Mouse (Mus musculus): Measurements from ENCODE around the gene Rab34. TPM values are rescaled to one million over a fixed set of nuclear protein-coding genes. Genes with fewer than 3 reads are reported as not detected.

The Rab34 gene
- total and polyA plus RNA-seq, 3 experiments = 0.17 to 1.4 (median 0.50) TPM

DNA sequence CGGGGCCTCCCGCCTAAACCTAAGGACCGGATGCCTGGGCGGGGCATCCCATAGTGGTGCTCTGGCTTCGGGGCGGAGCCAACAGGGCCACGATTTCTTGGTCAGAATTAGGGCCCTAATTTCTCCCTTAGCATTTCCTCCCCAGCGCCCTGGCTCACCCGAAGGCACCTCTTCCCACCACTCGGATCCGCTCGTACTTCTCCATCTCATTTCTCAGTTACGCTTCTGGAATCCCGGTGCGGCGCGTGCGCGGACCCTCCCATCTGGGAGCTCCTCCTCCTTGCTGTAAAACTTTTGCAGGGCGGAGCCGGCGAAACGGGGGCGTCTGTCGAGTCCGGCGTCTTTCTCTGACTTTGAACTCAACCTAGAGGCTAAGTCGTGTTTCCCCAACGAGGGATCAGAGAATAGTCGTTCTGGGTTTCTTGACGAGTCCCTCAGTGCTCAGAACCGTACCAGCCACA is 11.8 kb upstream of the Rab34 start, which contains the start of the genes Nek8 and Tlcd1:
Gene Nek8, minus strand, starts transcription at position 274 of the 461 bp plus-strand sequence.
Gene Tlcd1, plus strand, starts transcription at position 310 of the 461 bp plus-strand sequence.
- dilution Hi-C loops (cut with MboI; ENCODE audit: extremely low pct_ligation_motif_present, extremely low pct_unique_long_range_greater_than_20kb, low sequenced_read_pairs) = no loop called here
- peaks cover 13 to 69% of the 10 kb centered on the region in 2 experiments for H3K4me1 ChIP-seq (ENCODE audit: control insufficient read depth in 1 of 2, insufficient read depth in 2 of 2)

GRCm38 (mm10) chr11:78176905-78177331 is 11.3 kb upstream of the Rab34 start:
- Histone ChIP-seq H3K27ac (ENCODE audit: insufficient read depth, low read depth) (peak overlapping the region; percentile 94), H3K4me1 (ENCODE audit: control insufficient read depth in 1 of 2, insufficient read depth in 2 of 2) (peaks cover 13 to 70% of the 10 kb centered on the region in 2 experiments), H3K79me2 (replicated peaks; ENCODE audit: control insufficient read depth, extremely low read depth, insufficient read depth, poor library complexity, severe bottlenecking) (peaks cover 24% of the 10 kb centered on the region), H3K36me3 (replicated peaks in 1 of 2; ENCODE audit: control insufficient read depth in 1 of 2, insufficient read depth in 1 of 2, low read length in 1 of 2) (peaks cover 26 to 43% of the 10 kb centered on the region in 2 experiments), H3K4me3 (replicated peaks in 1 of 3; ENCODE audit: low read depth in 2 of 3, low read length in 2 of 3, poor library complexity in 1 of 3) (peak overlapping the region; percentile 65 to 72 (median 66)), H3K4me2 (ENCODE audit: insufficient read depth, low read depth, poor library complexity, severe bottlenecking) (peak overlapping the region; percentile 59), H3K27me3 (replicated peaks) (no peaks in the 10 kb centered on the region), H3K9ac (ENCODE audit: insufficient read depth, low read depth) (peak overlapping the region; percentile 74), H3K9me3 (replicated peaks; ENCODE audit: low read length) (no peaks in the 10 kb centered on the region)
- dilution Hi-C loops (cut with MboI; ENCODE audit: extremely low pct_ligation_motif_present, extremely low pct_unique_long_range_greater_than_20kb, low sequenced_read_pairs) (no loop called here), in situ Hi-C loops (cut with MboI; ENCODE audit: low pct_ligation_motif_present, low pct_unique_long_range_greater_than_20kb, low sequenced_read_pairs) (loop anchor here (5.0 to 10.0 kb wide), 3 partner anchors 120 to 350 kb away; no protein-coding TSS in a partner anchor)
- DNase-seq (ENCODE audit: extremely low read depth) = peak; percentile 92
- TF ChIP-seq ZNF384 (IDR thresholded peaks at IDR 0.05; ENCODE audit: low read depth, low read length) (0 out of 2 replicates have a peak, but pooled peaks have one; percentile 30), BHLHE40 (IDR thresholded peaks at IDR 0.05; ENCODE audit: low read depth, low read length) (peak; percentile 71), CHD2 (IDR thresholded peaks at IDR 0.05; ENCODE audit: low read length) (peak; percentile 59; the same call in 1 of the 2 replicates), RCOR1 (conservative IDR thresholded peaks at IDR 0.05; ENCODE audit: low read depth, low read length) (peak; percentile 80), JUN (IDR thresholded peaks at IDR 0.05; ENCODE audit: insufficient read depth, low read depth, low read length) (peak; percentile 90), HCFC1 (IDR thresholded peaks at IDR 0.05; ENCODE audit: low read depth, low read length) (peak; percentile 34; the same call in 1 of the 2 replicates), MEF2A (IDR thresholded peaks at IDR 0.05; ENCODE audit: borderline replicate concordance, low read depth, low read length) (peak; percentile 92), ZC3H11A (IDR thresholded peaks at IDR 0.05; ENCODE audit: low read depth, low read length) (no peak), MAFK (IDR thresholded peaks at IDR 0.05; ENCODE audit: insufficient replicate concordance, low read length) (peak; percentile 59; the same call in 1 of the 2 replicates), NELFE (IDR thresholded peaks at IDR 0.05; ENCODE audit: low read depth, low read length) (peak; percentile 12; the same call in 1 of the 2 replicates), USF2 (conservative IDR thresholded peaks at IDR 0.05; ENCODE audit: low read depth, low read length) (no peak), MAZ (IDR thresholded peaks at IDR 0.05; ENCODE audit: low read depth, low read length) (no peak), SIN3A (IDR thresholded peaks at IDR 0.05; ENCODE audit: low read length) (peak; percentile 81; the same call in 1 of the 2 replicates), SMC3 (IDR thresholded peaks at IDR 0.05; ENCODE audit: low read depth, low read length) (no peak), GABPA (IDR thresholded peaks at IDR 0.05; ENCODE audit: insufficient replicate concordance, low read depth, low read length) (no peak)

More for the DNA sequence above, 11.8 kb upstream of the Rab34 start, which contains the start of the genes Nek8 and Tlcd1:
- no peaks in the 10 kb centered on the region for H3K9me3 ChIP-seq (replicated peaks; ENCODE audit: low read length)
- H3K27me3 ChIP-seq (replicated peaks) = no peaks in the 10 kb centered on the region
- peaks cover 19% of the 10 kb centered on the region for H3K79me2 ChIP-seq (replicated peaks; ENCODE audit: control insufficient read depth, extremely low read depth, insufficient read depth, poor library complexity, severe bottlenecking)
- in situ Hi-C loops (cut with MboI; ENCODE audit: low pct_ligation_motif_present, low pct_unique_long_range_greater_than_20kb, low sequenced_read_pairs) = loop anchor here (5.0 to 10.0 kb wide), 3 partner anchors 119 to 349 kb away; no protein-coding TSS in a partner anchor
- peak within 1 kb of the TSS; percentile 73 for H3K4me2 ChIP-seq (ENCODE audit: insufficient read depth, low read depth, poor library complexity, severe bottlenecking)
- TF ChIP-seq KAT2A (IDR thresholded peaks at IDR 0.05; ENCODE audit: insufficient replicate concordance, low read length) (no peak), JUN (IDR thresholded peaks at IDR 0.05; ENCODE audit: insufficient read depth, low read depth, low read length) (no peak), UBTF (IDR thresholded peaks at IDR 0.05; ENCODE audit: low read depth, low read length) (no peak), MXI1 (IDR thresholded peaks at IDR 0.05; ENCODE audit: low read depth, low read length) (no peak), PAX5 (IDR thresholded peaks at IDR 0.05; ENCODE audit: low read length) (no peak), NRF1 (IDR thresholded peaks at IDR 0.05; ENCODE audit: low read depth, low read length) (peak; percentile 89), ETS1 (conservative IDR thresholded peaks at IDR 0.05; ENCODE audit: low read depth, low read length) (no peak), BHLHE40 (IDR thresholded peaks at IDR 0.05; ENCODE audit: low read depth, low read length) (peak; percentile 20; the same call in 1 of the 2 replicates), TBP (conservative IDR thresholded peaks at IDR 0.05; ENCODE audit: low read depth, low read length) (peak; percentile 33; the same call in 1 of the 2 replicates), MYC (IDR thresholded peaks at IDR 0.05; ENCODE audit: low read depth, low read length) (no peak), EP300 (IDR thresholded peaks at IDR 0.05; ENCODE audit: low read length) (no peak), IRF4 (IDR thresholded peaks at IDR 0.05; ENCODE audit: low read depth, low read length) (no peak), SIN3A (IDR thresholded peaks at IDR 0.05; ENCODE audit: low read length) (no peak), HCFC1 (IDR thresholded peaks at IDR 0.05; ENCODE audit: low read depth, low read length) (no peak), NELFE (IDR thresholded peaks at IDR 0.05; ENCODE audit: low read depth, low read length) (peak; percentile 92), MAZ (IDR thresholded peaks at IDR 0.05; ENCODE audit: low read depth, low read length) (peak; percentile 34; the same call in 1 of the 2 replicates), E2F4 (IDR thresholded peaks at IDR 0.05; ENCODE audit: insufficient replicate concordance, low read depth, low read length) (no peak), CHD2 (IDR thresholded peaks at IDR 0.05; ENCODE audit: low read length) (no peak), CTCF (conservative IDR thresholded peaks at IDR 0.05 in 1 of 2, IDR thresholded peaks at IDR 0.05 in 1 of 2; ENCODE audit: low read depth in 2 of 2, low read length in 2 of 2) (no peak), CHD1 (IDR thresholded peaks at IDR 0.05; ENCODE audit: low read depth, low read length) (no peak), ZNF384 (IDR thresholded peaks at IDR 0.05; ENCODE audit: low read depth, low read length) (no peak), USF2 (conservative IDR thresholded peaks at IDR 0.05; ENCODE audit: low read depth, low read length) (no peak), POLR2AphosphoS2 (IDR thresholded peaks at IDR 0.05; ENCODE audit: low read depth, low read length) (peak; percentile 44; the same call in 1 of the 2 replicates), ZC3H11A (IDR thresholded peaks at IDR 0.05; ENCODE audit: low read depth, low read length) (no peak), GABPA (IDR thresholded peaks at IDR 0.05; ENCODE audit: insufficient replicate concordance, low read depth, low read length) (no peak), TCF12 (IDR thresholded peaks at IDR 0.05; ENCODE audit: low read depth, low read length) (peak; percentile 47; the same call in 1 of the 2 replicates), SMC3 (IDR thresholded peaks at IDR 0.05; ENCODE audit: low read depth, low read length) (no peak; the same call in 1 of the 2 replicates), MAX (IDR thresholded peaks at IDR 0.05; ENCODE audit: low read length) (peak; percentile 8; the same call in 1 of the 2 replicates), JUND (conservative IDR thresholded peaks at IDR 0.05; ENCODE audit: low read depth, low read length) (no peak), ZKSCAN1 (IDR thresholded peaks at IDR 0.05; ENCODE audit: borderline replicate concordance, low read depth, low read length) (no peak), RAD21 (IDR thresholded peaks at IDR 0.05; ENCODE audit: low read depth, low read length) (no peak), MEF2A (IDR thresholded peaks at IDR 0.05; ENCODE audit: borderline replicate concordance, low read depth, low read length) (no peak; the same call in none of the 2 replicates), MAFK (IDR thresholded peaks at IDR 0.05; ENCODE audit: insufficient replicate concordance, low read length) (no peak), POLR2A (IDR thresholded peaks at IDR 0.05; ENCODE audit: low read depth, low read length) (peak; percentile 81), RCOR1 (conservative IDR thresholded peaks at IDR 0.05; ENCODE audit: low read depth, low read length) (no peak), ELF1 (IDR thresholded peaks at IDR 0.05; ENCODE audit: low read depth, low read length) (peak; percentile 16; the same call in 1 of the 2 replicates), USF1 (IDR thresholded peaks at IDR 0.05; ENCODE audit: low read depth, low read length) (no peak), ZMIZ1 (IDR thresholded peaks at IDR 0.05; ENCODE audit: low read depth, low read length) (peak; percentile 68)
- DNase-seq (ENCODE audit: extremely low read depth) = peak; percentile 98
- peak within 1 kb of the TSS; percentile 65 to 72 (median 66) for H3K4me3 ChIP-seq (replicated peaks in 1 of 3; ENCODE audit: low read depth in 2 of 3, low read length in 2 of 3, poor library complexity in 1 of 3)
- H3K27ac ChIP-seq (ENCODE audit: insufficient read depth, low read depth) = peak within 1 kb of the TSS; percentile 94
- H3K9ac ChIP-seq (ENCODE audit: insufficient read depth, low read depth) = peak within 1 kb of the TSS; percentile 74
- H3K36me3 ChIP-seq (replicated peaks in 1 of 2; ENCODE audit: control insufficient read depth in 1 of 2, insufficient read depth in 1 of 2, low read length in 1 of 2) = peaks cover 22 to 40% of the 10 kb centered on the region in 2 experiments
